Mouse (Mus musculus) hindbrain, embryonic 10.5 days (tissue): Measurements from ENCODE around the gene Trnp1. TPM values are rescaled to one million over a fixed set of nuclear protein-coding genes. Genes with fewer than 3 reads are reported as not detected.

Experiments
- DNase-seq: peaks from one replicate; pipeline ENCODE4 v3.0.0-alpha.2; 2017; ENCODE audit warnings: low spot score
- H3K27ac ChIP-seq: fragments of 300-500 bp; sonication (generic); 2 replicates; pipeline ENCODE4 v1.5.1; 2016; ENCODE audit warnings: mild to moderate bottlenecking, moderate library complexity
- H3K27me3 ChIP-seq: fragments of 300-500 bp; sonication (generic); 2 replicates; pipeline ENCODE4 v1.6.1; 2016; ENCODE audit warnings: mild to moderate bottlenecking; ENCODE audit not compliant: poor library complexity, insufficient read depth, severe bottlenecking
- H3K36me3 ChIP-seq: fragments of 300-500 bp; sonication (generic); 2 replicates; pipeline ENCODE4 v1.6.1; 2016; ENCODE audit warnings: mild to moderate bottlenecking, moderate library complexity
- H3K4me1 ChIP-seq: fragments of 300-500 bp; sonication (generic); replicated peaks from 2 replicates; pipeline ENCODE4 v1.6.1; 2016; ENCODE audit warnings: mild to moderate bottlenecking
- H3K4me3 ChIP-seq: fragments of 300-500 bp; sonication (generic); 2 replicates; pipeline ENCODE4 v1.5.1; 2016; ENCODE audit warnings: mild to moderate bottlenecking, moderate library complexity
- H3K9me3 ChIP-seq: fragments of 300-500 bp; sonication (generic); 2 replicates; pipeline ENCODE4 v1.6.1; 2016; ENCODE audit warnings: mild to moderate bottlenecking, moderate library complexity
- WGBS: fragments of 180-500 bp; shearing (Covaris S2); methylation state at CpG from one replicate; pipeline ENCODE4 v1.1.7; 2016; 5-methylcytosine and 5-hydroxymethylcytosine counted together
- polyA plus RNA-seq: library from polyadenylated mRNA; unstranded; fragments of >200 nt; fragmentation: Nextera tagmentation; extraction: Ambion mirVana; gene quantifications from 2 replicates; pipeline ENCODE4 v1.2.1, GENCODE M21; 2016

Trnp1 gene
- polyA plus RNA-seq, 1 experiment from 2014 or later: 1.3 TPM

DNA sequence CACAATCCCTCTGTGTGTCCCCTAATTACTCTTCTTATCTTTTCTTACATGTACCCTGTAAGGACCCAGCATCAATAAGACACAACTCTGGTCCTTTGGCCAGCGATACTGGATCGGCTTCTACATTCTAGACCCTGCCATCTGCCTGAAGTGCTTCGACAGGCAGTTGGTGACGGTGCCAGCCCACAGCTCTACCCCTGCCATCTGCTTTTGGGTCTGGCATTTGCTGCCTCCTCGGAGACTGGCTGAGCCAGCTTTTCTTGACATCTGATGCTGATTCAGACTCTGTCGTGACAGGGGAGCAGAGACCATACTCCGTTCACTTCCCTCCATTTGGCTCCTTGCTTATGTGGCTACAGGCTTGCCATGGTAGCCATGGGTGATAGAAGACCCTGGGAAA lies 10.6 kb upstream of the Trnp1 start:
- Histone ChIP-seq H3K4me1 (no peaks in the 10 kb centered on the region), H3K36me3 (no peaks in the 10 kb centered on the region), H3K27ac (no peak overlapping the region), H3K27me3 (peaks cover 34% of the 10 kb centered on the region), H3K9me3 (no peaks in the 10 kb centered on the region), H3K4me3 (no peak overlapping the region)
- DNase-seq: no peak
- 84% methylated on average over 7 of the region's 7 CpGs for WGBS

- Histone ChIP-seq H3K27ac (no peak overlapping the region), H3K9me3 (no peaks in the 10 kb centered on the region), H3K27me3 (peaks cover 54% of the 10 kb centered on the region), H3K36me3 (no peaks in the 10 kb centered on the region), H3K4me3 (no peak overlapping the region), H3K4me1 (no peaks in the 10 kb centered on the region)
- 75% methylated on average over 5 of the region's 5 CpGs for WGBS
- DNase-seq: no peak
Observed at GRCm38 (mm10) chr4:133506573-133506972, 8.2 kb upstream of the Trnp1 start.

- peaks cover 71% of the 10 kb centered on the region for H3K27me3 ChIP-seq
- H3K4me3 ChIP-seq: no peak overlapping the region
- H3K9me3 ChIP-seq: no peaks in the 10 kb centered on the region
- no peaks in the 10 kb centered on the region for H3K4me1 ChIP-seq
- H3K36me3 ChIP-seq: no peaks in the 10 kb centered on the region
- WGBS: 72% methylated on average over 9 of the region's 9 CpGs
- no peak overlapping the region for H3K27ac ChIP-seq
- DNase-seq: no peak
Observed at GRCm38 (mm10) chr4:133504755-133505485, 6.6 kb upstream of the Trnp1 start.

- Histone ChIP-seq H3K9me3 (no peaks in the 10 kb centered on the region), H3K27me3 (peaks cover 77% of the 10 kb centered on the region), H3K27ac (no peak overlapping the region), H3K4me1 (no peaks in the 10 kb centered on the region), H3K4me3 (no peak overlapping the region), H3K36me3 (no peaks in the 10 kb centered on the region)
- WGBS: 65% methylated on average over 5 of the region's 5 CpGs
- no peak for DNase-seq
Observed at GRCm38 (mm10) chr4:133504300-133504699, 6.0 kb upstream of the Trnp1 start.

- Histone ChIP-seq H3K27ac (no peak overlapping the region), H3K4me3 (no peak overlapping the region), H3K27me3 (peaks cover 86% of the 10 kb centered on the region), H3K9me3 (no peaks in the 10 kb centered on the region), H3K36me3 (no peaks in the 10 kb centered on the region), H3K4me1 (peaks cover 20% of the 10 kb centered on the region)
- DNase-seq: no peak
- WGBS: 70% methylated on average over 7 of the region's 7 CpGs
Observed at GRCm38 (mm10) chr4:133501514-133501913, 3.2 kb upstream of the Trnp1 start.

DNA sequence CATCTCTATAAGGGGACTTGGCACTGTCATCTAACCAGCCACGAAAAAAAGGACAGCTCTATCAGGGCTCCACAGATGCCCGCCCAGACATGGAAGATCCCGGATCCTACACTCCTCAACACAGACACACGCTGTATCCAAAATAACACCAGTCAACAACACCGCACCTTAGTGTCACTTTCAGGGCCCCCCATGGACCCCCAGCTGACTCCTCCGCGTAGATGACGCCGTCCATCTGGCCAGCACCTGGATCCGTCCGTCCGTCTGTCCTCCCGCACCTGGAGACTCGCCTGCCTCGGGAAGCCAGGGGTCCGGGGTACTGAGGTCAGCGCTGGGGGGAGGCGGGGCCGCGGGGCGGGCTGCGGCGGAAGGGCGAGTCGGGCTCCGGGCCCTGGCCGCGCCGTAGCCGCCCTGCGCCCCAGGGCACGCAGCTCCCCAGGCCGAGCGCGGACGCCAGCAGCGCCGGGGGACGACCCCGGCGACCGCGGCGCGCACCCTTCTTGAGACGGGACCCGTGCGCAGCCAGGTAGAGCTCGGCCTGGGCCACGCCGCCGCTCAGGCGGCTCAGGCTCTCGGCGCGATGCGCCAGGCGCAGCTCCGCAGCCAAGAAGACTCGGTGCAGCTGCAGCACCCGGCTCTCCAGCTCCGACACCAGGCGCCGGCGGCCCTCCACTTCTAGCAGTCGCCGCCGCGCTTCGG lies 740 bp downstream of the Trnp1 start:
- peak overlapping the region; percentile 76 for H3K4me3 ChIP-seq
- peaks cover 31% of the 10 kb centered on the region for H3K4me1 ChIP-seq
- H3K9me3 ChIP-seq: no peaks in the 10 kb centered on the region
- peaks cover 96% of the 10 kb centered on the region for H3K27me3 ChIP-seq
- peak; percentile 52 for DNase-seq
- H3K36me3 ChIP-seq: no peaks in the 10 kb centered on the region
- WGBS: under 1% methylated on average over 70 of the region's 70 CpGs
- peak overlapping the region; percentile 77 for H3K27ac ChIP-seq

- H3K9me3 ChIP-seq: no peaks in the 10 kb centered on the region
- H3K27ac ChIP-seq: no peak overlapping the region
- H3K4me1 ChIP-seq: peaks cover 33% of the 10 kb centered on the region
- H3K27me3 ChIP-seq: peaks cover 89% of the 10 kb centered on the region
- no peaks in the 10 kb centered on the region for H3K36me3 ChIP-seq
- 25% methylated on average over 6 of the region's 6 CpGs for WGBS
- DNase-seq: no peak
- peak overlapping the region; percentile 76 for H3K4me3 ChIP-seq
Observed at GRCm38 (mm10) chr4:133496738-133497445, 1.5 kb downstream of the Trnp1 start.

DNA sequence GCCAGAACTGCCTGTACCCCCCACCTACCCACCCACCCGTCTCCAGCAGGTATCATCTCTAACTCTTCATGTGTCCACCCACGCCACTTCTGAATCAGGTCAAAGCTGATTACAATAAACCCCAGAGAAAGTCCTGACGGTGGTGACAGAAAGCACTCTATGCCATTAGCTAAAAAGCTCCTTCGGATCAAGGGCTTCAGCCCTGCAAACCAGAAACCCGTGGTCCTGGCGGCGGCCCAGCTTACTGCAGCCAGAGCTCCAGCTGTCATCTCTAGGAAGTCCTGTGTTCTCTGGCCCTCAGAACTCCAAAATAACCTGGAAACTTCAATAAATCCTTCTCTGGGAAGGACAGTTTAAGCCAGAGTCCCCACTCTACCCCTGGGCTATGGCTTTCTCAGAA lies 2.6 kb downstream of the Trnp1 start:
- no peak for DNase-seq
- Histone ChIP-seq H3K9me3 (no peaks in the 10 kb centered on the region), H3K27ac (no peak overlapping the region), H3K4me1 (peaks cover 38% of the 10 kb centered on the region), H3K27me3 (peaks cover 77% of the 10 kb centered on the region), H3K36me3 (no peaks in the 10 kb centered on the region), H3K4me3 (no peak overlapping the region)
- 36% methylated on average over 7 of the region's 7 CpGs for WGBS

- Histone ChIP-seq H3K4me1 (peaks cover 39% of the 10 kb centered on the region), H3K27me3 (peaks cover 68% of the 10 kb centered on the region), H3K27ac (no peak overlapping the region), H3K9me3 (no peaks in the 10 kb centered on the region), H3K4me3 (no peak overlapping the region), H3K36me3 (no peaks in the 10 kb centered on the region)
- 63% methylated on average over 4 of the region's 4 CpGs for whole genome bisulfite sequencing
- no peak for DNase-seq
Observed at GRCm38 (mm10) chr4:133494867-133495266, 3.5 kb downstream of the Trnp1 start.

- under 1% methylated on average over 12 of the region's 12 CpGs for WGBS
- Histone ChIP-seq H3K27ac (no peak overlapping the region; the same call in 1 of the 2 replicates), H3K27me3 (peaks cover 64% of the 10 kb centered on the region), H3K9me3 (no peaks in the 10 kb centered on the region), H3K4me3 (peak overlapping the region; percentile 47), H3K4me1 (peaks cover 43% of the 10 kb centered on the region), H3K36me3 (no peaks in the 10 kb centered on the region)
- DNase-seq: peak; percentile 89
Observed at GRCm38 (mm10) chr4:133494432-133494831, 3.9 kb downstream of the Trnp1 start.

DNA sequence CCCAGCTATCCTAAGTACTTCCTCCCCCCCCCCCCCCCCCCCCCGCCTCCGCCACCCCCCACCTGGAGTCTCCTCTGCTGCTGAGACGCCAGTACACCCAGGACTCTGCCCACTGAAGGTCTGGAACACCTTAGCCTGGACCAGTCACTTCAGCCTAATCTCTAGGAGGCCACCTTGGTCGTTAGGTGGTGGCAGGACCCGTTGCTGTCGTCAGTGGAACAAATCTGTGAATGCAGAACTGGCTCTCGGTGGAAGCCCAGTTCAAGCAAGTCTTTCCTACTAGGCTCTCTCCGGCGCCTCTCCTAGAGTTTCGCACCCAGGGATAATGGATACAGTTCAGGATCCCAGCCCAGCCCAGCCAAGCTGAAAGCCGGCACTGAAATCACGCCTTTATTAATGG lies 4.5 kb downstream of the Trnp1 start:
- H3K36me3 ChIP-seq: no peaks in the 10 kb centered on the region
- WGBS: 28% methylated on average over 10 of the region's 12 CpGs
- peaks cover 47% of the 10 kb centered on the region for H3K4me1 ChIP-seq
- H3K27me3 ChIP-seq: peaks cover 59% of the 10 kb centered on the region
- H3K4me3 ChIP-seq: peak overlapping the region; percentile 47
- H3K27ac ChIP-seq: no peak overlapping the region; the same call in 1 of the 2 replicates
- no peak for DNase-seq
- no peaks in the 10 kb centered on the region for H3K9me3 ChIP-seq

GRCm38 (mm10) chr4:133491800-133492199 lies 6.5 kb downstream of the Trnp1 start:
- H3K27ac ChIP-seq: peak overlapping the region; percentile 37; the same call in 1 of the 2 replicates

More at GRCm38 (mm10) chr4:133491800-133492199, 6.5 kb downstream of the Trnp1 start:
- DNase-seq: no peak
- H3K4me1 ChIP-seq: peaks cover 28% of the 10 kb centered on the region
- peaks cover 38% of the 10 kb centered on the region for H3K27me3 ChIP-seq
- 39% methylated on average over 10 of the region's 10 CpGs for WGBS
- no peaks in the 10 kb centered on the region for H3K9me3 ChIP-seq
- H3K4me3 ChIP-seq: no peak overlapping the region
- no peaks in the 10 kb centered on the region for H3K36me3 ChIP-seq
